Mouse (Mus musculus): Measurements from ENCODE around the gene Otud6a. TPM values are rescaled to one million over a fixed set of nuclear protein-coding genes. Genes with fewer than 3 reads are reported as not detected.
"Not testable (repeated sequence)": the region's sequence is repeated elsewhere in the genome, so short reads cannot be mapped to it uniquely, and the experiment has no call there.

Otud6a gene
- not detected for total RNA-seq (2021)

- intact Hi-C loops (cut with DNase I), result no loop called here
- DNase-seq, result no peak
These were observed at the start of gene Otud6a for GRCm38 (mm10) chrX:100428693-100429092. Gene Otud6a (plus strand): TSS chrX:100429013.

- DNase-seq, result no peak
- intact Hi-C loops (cut with DNase I), result loop anchor here (5.0 to 10.0 kb wide), 3 partner anchors 415 to 583 kb away; partner anchors contain the start of gene Eda
These were observed 38.9 kb upstream of the Otud6a start for GRCm38 (mm10) chrX:100389887-100390286.

GRCm38 (mm10) chrX:100392304-100392703, 36.5 kb upstream of the Otud6a start:
- intact Hi-C loops (cut with DNase I), result loop anchor here (1.0 to 10.0 kb wide), 4 partner anchors 89 to 585 kb away; partner anchors contain the start of gene Eda
- peak; percentile 31 to 55 for DNase-seq

- DNase-seq, result no peak
- intact Hi-C loops (cut with DNase I), result loop anchor here (5.0 to 10.0 kb wide), 3 partner anchors 420 to 587 kb away; partner anchors contain the start of gene Eda
These were observed 34.5 kb upstream of the Otud6a start for GRCm38 (mm10) chrX:100394223-100394861.

GRCm38 (mm10) chrX:100395026-100395425, 33.8 kb upstream of the Otud6a start:
- intact Hi-C loops (cut with DNase I), result loop anchor here (1.0 to 10.0 kb wide), 2 partner anchors 85 to 420 kb away; partner anchors contain the start of gene Eda
- peak in 1 of 2 experiments; percentile 8 for DNase-seq

GRCm38 (mm10) chrX:100400900-100401299, 27.9 kb upstream of the Otud6a start:
- no peak for DNase-seq
- intact Hi-C loops (cut with DNase I), result no loop called here

- no peak for DNase-seq
- intact Hi-C loops (cut with DNase I), result no loop called here
These were observed 27.2 kb upstream of the Otud6a start for GRCm38 (mm10) chrX:100401657-100402056.

- intact Hi-C loops (cut with DNase I), result no loop called here
- no peak for DNase-seq
These were observed 19.6 kb upstream of the Otud6a start for GRCm38 (mm10) chrX:100409245-100409644.

GRCm38 (mm10) chrX:100432311-100432710, 3.5 kb downstream of the Otud6a start:
- intact Hi-C loops (cut with DNase I), result no loop called here
- DNase-seq, result no peak

GRCm38 (mm10) chrX:100442617-100443016, 13.8 kb downstream of the Otud6a start, which contains the start of gene Awat2:
Gene Awat2 (minus strand): TSS chrX:100442717.
- DNase-seq; intact Hi-C loops (cut with DNase I): not testable (repeated sequence)

- intact Hi-C loops (cut with DNase I), result no loop called here
- no peak for DNase-seq
These were observed 14.7 kb downstream of the Otud6a start for GRCm38 (mm10) chrX:100443532-100443931.

GRCm38 (mm10) chrX:100468047-100468446, 39.2 kb downstream of the Otud6a start:
- intact Hi-C loops (cut with DNase I), result no loop called here
- no peak for DNase-seq

GRCm38 (mm10) chrX:100470126-100470525, 41.3 kb downstream of the Otud6a start:
- intact Hi-C loops (cut with DNase I), result no loop called here
- DNase-seq, result no peak

GRCm38 (mm10) chrX:100471491-100471890, 42.7 kb downstream of the Otud6a start:
- DNase-seq, result peak; percentile 15 to 35
- intact Hi-C loops (cut with DNase I), result no loop called here

- intact Hi-C loops (cut with DNase I), result no loop called here
- no peak for DNase-seq
These were observed 46.9 kb downstream of the Otud6a start for GRCm38 (mm10) chrX:100475569-100476223.

Small RNAs within 50 kb of the gene (microRNA-seq; reads per million reads assigned to microRNA genes)
- 1,779 to 3,139 reads per million in 2 experiments for gene Mir676

Other genes with a start within 250 kb of the Otud6a start
- under 1 TPM in 1 of 2 experiments, not detected in 1; 0.20 TPM for gene Awat2, start 13.7 kb downstream of the Otud6a start, total RNA-seq (2021)
- gene Igbp1, start 65.3 kb downstream of the Otud6a start, total RNA-seq (2021), result 10 to 100 TPM; 46.7 to 47.9 TPM
- not detected for gene Dgat2l6, start 95.8 kb downstream of the Otud6a start, total RNA-seq (2021)
- not detected for gene Awat1, start 143.2 kb downstream of the Otud6a start, total RNA-seq (2021)
- gene P2ry4, start 165.9 kb downstream of the Otud6a start, total RNA-seq (2021), result not detected
- not detected for gene Arr3, start 176.5 kb downstream of the Otud6a start, total RNA-seq (2021)
- 1 to 10 TPM; 8.6 to 8.8 TPM for gene Kif4, start 196.7 kb downstream of the Otud6a start, total RNA-seq (2021)
- 10 to 100 TPM; 34.5 to 35.5 TPM for gene Pdzd11, start 197.6 kb downstream of the Otud6a start, total RNA-seq (2021)

Data from heart, postnatal 10 days (tissue).